Mouse (Mus musculus): ENCODE measurements around the gene Rbm25. TPM values are rescaled to one million over a fixed set of nuclear protein-coding genes. Genes with fewer than 3 reads are reported as not detected.

Gene Rbm25
- polyA plus RNA-seq, 1 experiment: 130 TPM

GRCm38 (mm10) chr12:83694011-83694410 lies 63.0 kb downstream of the Rbm25 start:
- TF ChIP-seq CTCF (IDR thresholded peaks at IDR 0.05; ENCODE audit: extremely low read depth, insufficient read depth, low read length) (no peak), POLR2A (IDR thresholded peaks at IDR 0.05; ENCODE audit: extremely low read depth, insufficient read depth, low read length) (no peak)
- Histone ChIP-seq H3K4me3 (ENCODE audit: insufficient read depth, low read length) (no peak overlapping the region), H3K4me1 (ENCODE audit: control insufficient read depth, insufficient read depth, low read length) (peaks cover 8% of the 10 kb centered on the region), H3K27ac (ENCODE audit: insufficient read depth, low read length) (no peak overlapping the region)

- Histone ChIP-seq H3K4me3 (ENCODE audit: insufficient read depth, low read length) (no peak overlapping the region), H3K4me1 (ENCODE audit: control insufficient read depth, insufficient read depth, low read length) (peaks cover 7% of the 10 kb centered on the region), H3K27ac (ENCODE audit: insufficient read depth, low read length) (no peak overlapping the region)
- TF ChIP-seq POLR2A (IDR thresholded peaks at IDR 0.05; ENCODE audit: extremely low read depth, insufficient read depth, low read length): no peak
- TF ChIP-seq CTCF (IDR thresholded peaks at IDR 0.05; ENCODE audit: extremely low read depth, insufficient read depth, low read length): no peak
Observed at GRCm38 (mm10) chr12:83694669-83695068, 63.6 kb downstream of the Rbm25 start.

GRCm38 (mm10) chr12:83698637-83699036 lies 67.6 kb downstream of the Rbm25 start:
- Histone ChIP-seq H3K4me1 (ENCODE audit: control insufficient read depth, insufficient read depth, low read length) (peaks cover 2% of the 10 kb centered on the region), H3K27ac (ENCODE audit: insufficient read depth, low read length) (no peak overlapping the region), H3K4me3 (ENCODE audit: insufficient read depth, low read length) (no peak overlapping the region)
- TF ChIP-seq POLR2A (IDR thresholded peaks at IDR 0.05; ENCODE audit: extremely low read depth, insufficient read depth, low read length): no peak
- no peak for TF ChIP-seq CTCF (IDR thresholded peaks at IDR 0.05; ENCODE audit: extremely low read depth, insufficient read depth, low read length)

DNA sequence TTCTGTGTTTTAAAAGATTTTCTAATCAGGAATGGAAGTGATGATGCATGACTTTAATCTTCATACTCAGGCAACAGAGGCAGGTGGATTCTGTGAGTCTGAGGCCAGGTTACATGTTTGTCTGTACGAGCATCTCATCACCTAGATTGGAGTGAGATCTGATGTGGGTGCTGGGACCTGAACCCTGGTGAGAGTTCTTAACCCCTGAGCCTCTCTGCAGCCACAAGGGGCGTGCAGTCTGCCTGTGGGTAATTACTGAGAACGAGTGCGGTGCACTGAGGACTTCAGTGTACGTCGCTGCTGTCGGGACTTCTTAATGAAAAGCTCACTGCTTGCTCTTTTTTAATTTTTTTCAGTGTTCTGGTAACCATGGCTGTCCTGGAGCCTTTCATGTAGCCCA lies 70.6 kb downstream of the Rbm25 start:
- TF ChIP-seq POLR2A (IDR thresholded peaks at IDR 0.05; ENCODE audit: extremely low read depth, insufficient read depth, low read length): no peak
- no peak for TF ChIP-seq CTCF (IDR thresholded peaks at IDR 0.05; ENCODE audit: extremely low read depth, insufficient read depth, low read length)
- Histone ChIP-seq H3K4me3 (ENCODE audit: insufficient read depth, low read length) (no peak overlapping the region), H3K4me1 (ENCODE audit: control insufficient read depth, insufficient read depth, low read length) (no peaks in the 10 kb centered on the region), H3K27ac (ENCODE audit: insufficient read depth, low read length) (no peak overlapping the region)

DNA sequence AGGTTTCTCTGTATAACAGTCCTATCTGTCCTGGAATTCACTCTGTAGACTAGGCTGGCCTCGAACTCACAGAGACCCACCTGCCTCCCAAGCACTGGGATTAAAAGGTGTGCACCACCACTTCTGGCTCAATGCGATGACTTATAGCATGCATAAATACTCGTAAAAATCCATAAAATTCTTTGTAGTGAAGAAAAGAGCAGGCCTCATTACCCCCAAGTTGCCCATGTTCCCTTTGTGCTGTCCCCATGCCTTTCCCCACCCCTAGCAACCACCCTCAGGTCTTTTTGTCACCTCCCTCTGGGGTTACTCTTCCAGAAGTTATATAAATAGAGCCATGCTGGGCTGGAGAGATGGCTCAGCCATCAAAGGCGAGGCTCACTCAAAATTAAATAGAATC lies 71.8 kb downstream of the Rbm25 start:
- Histone ChIP-seq H3K4me3 (ENCODE audit: insufficient read depth, low read length) (no peak overlapping the region), H3K4me1 (ENCODE audit: control insufficient read depth, insufficient read depth, low read length) (no peaks in the 10 kb centered on the region), H3K27ac (ENCODE audit: insufficient read depth, low read length) (no peak overlapping the region)
- TF ChIP-seq POLR2A (IDR thresholded peaks at IDR 0.05; ENCODE audit: extremely low read depth, insufficient read depth, low read length) (no peak), CTCF (IDR thresholded peaks at IDR 0.05; ENCODE audit: extremely low read depth, insufficient read depth, low read length) (no peak)

DNA sequence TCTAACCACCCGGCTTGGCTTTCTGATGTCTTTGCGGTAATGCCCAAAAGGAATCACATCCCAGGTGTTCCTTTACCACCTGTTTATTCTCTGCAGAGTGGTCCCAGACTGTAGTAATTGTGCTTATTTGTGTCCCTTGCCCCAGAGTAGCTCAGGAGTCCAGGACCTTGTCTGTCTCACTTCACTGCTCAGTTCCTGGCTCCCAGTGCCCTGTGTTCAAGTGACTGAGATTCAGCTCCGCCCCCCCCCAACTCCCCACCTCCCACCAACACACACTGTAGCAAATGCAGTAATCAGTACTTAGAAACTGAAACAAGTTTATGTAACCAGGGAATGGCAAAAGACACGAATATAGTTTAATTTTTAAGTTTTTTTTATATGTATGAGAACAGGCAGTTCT lies 75.9 kb downstream of the Rbm25 start:
- Histone ChIP-seq H3K4me3 (ENCODE audit: insufficient read depth, low read length) (no peak overlapping the region), H3K4me1 (ENCODE audit: control insufficient read depth, insufficient read depth, low read length) (no peaks in the 10 kb centered on the region), H3K27ac (ENCODE audit: insufficient read depth, low read length) (no peak overlapping the region)
- TF ChIP-seq CTCF (IDR thresholded peaks at IDR 0.05; ENCODE audit: extremely low read depth, insufficient read depth, low read length): no peak
- no peak for TF ChIP-seq POLR2A (IDR thresholded peaks at IDR 0.05; ENCODE audit: extremely low read depth, insufficient read depth, low read length)

DNA sequence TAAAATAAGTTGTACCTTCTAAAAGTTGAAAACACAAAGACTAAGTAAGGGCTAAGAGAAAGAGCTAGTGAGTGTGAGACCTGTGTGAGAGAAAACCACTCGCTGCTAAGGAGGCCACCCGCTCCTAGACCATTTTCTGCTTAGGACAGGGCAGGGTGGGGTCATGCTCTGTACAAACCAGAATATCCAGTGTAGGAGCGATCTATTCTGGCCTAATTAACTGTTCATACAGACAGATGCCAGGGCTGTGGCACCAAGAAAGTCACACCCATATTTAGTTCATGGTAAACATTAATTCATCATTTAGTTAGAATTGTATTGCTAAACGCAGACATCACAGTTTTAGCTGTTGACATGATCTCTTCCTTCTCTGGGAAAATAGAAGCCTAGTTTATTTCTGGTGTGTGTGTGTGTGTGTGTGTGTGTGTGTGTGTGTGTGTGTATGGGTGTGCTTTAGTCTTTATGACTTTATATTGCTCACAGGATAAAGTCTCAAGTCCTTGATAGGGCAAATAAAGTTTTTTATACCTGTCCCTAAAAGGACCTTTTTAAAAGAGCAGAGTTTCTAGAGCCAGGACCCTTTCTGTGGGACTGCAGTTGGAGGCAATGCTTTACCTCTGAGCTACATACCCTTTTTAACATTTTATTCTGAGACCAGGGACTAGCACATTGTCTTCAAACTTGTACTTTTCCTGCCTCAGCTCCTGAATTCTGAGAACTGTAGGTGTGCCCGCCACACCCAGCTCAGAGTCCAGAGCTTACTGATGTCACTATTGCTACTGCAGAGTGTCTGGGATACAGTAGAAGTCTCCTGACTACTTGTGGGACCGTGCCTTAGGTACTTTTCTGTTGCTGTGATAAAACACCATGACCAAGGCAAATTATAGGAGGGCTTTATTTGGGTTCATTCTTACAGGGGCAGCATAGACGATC lies 77.4 kb downstream of the Rbm25 start:
- TF ChIP-seq CTCF (IDR thresholded peaks at IDR 0.05; ENCODE audit: extremely low read depth, insufficient read depth, low read length) (no peak), POLR2A (IDR thresholded peaks at IDR 0.05; ENCODE audit: extremely low read depth, insufficient read depth, low read length) (no peak)
- Histone ChIP-seq H3K27ac (ENCODE audit: insufficient read depth, low read length) (no peak overlapping the region), H3K4me3 (ENCODE audit: insufficient read depth, low read length) (no peak overlapping the region), H3K4me1 (ENCODE audit: control insufficient read depth, insufficient read depth, low read length) (no peaks in the 10 kb centered on the region)

- TF ChIP-seq POLR2A (IDR thresholded peaks at IDR 0.05; ENCODE audit: extremely low read depth, insufficient read depth, low read length) (no peak), CTCF (IDR thresholded peaks at IDR 0.05; ENCODE audit: extremely low read depth, insufficient read depth, low read length) (no peak)
- Histone ChIP-seq H3K4me3 (ENCODE audit: insufficient read depth, low read length) (no peak overlapping the region), H3K4me1 (ENCODE audit: control insufficient read depth, insufficient read depth, low read length) (peaks cover 1% of the 10 kb centered on the region; the same call in 1 of the 2 replicates), H3K27ac (ENCODE audit: insufficient read depth, low read length) (no peak overlapping the region)
Observed at GRCm38 (mm10) chr12:83709934-83710333, 78.9 kb downstream of the Rbm25 start.

GRCm38 (mm10) chr12:83713749-83714148 lies 82.7 kb downstream of the Rbm25 start:
- Histone ChIP-seq H3K4me1 (ENCODE audit: control insufficient read depth, insufficient read depth, low read length) (peaks cover 7% of the 10 kb centered on the region; the same call in 1 of the 2 replicates), H3K4me3 (ENCODE audit: insufficient read depth, low read length) (no peak overlapping the region), H3K27ac (ENCODE audit: insufficient read depth, low read length) (no peak overlapping the region)
- TF ChIP-seq CTCF (IDR thresholded peaks at IDR 0.05; ENCODE audit: extremely low read depth, insufficient read depth, low read length) (0 out of 2 replicates have a peak, but pooled peaks have one; percentile 13), POLR2A (IDR thresholded peaks at IDR 0.05; ENCODE audit: extremely low read depth, insufficient read depth, low read length) (no peak)
